Mouse (Mus musculus): Measurements from ENCODE around the gene Amacr. TPM values are rescaled to one million over a fixed set of nuclear protein-coding genes. Genes with fewer than 3 reads are reported as not detected.

The Amacr gene
- total RNA-seq, 2 experiments from 2014 or later, result 6.4 to 10.8 TPM

- intact Hi-C loops (cut with DNase I), result no loop called here
- no peak for DNase-seq (ENCODE audit: extremely low spot score in 1 of 2, low spot score in 2 of 2)
Measured at GRCm38 (mm10) chr15:11040067-11040466, 58.5 kb downstream of the Amacr start.

DNA sequence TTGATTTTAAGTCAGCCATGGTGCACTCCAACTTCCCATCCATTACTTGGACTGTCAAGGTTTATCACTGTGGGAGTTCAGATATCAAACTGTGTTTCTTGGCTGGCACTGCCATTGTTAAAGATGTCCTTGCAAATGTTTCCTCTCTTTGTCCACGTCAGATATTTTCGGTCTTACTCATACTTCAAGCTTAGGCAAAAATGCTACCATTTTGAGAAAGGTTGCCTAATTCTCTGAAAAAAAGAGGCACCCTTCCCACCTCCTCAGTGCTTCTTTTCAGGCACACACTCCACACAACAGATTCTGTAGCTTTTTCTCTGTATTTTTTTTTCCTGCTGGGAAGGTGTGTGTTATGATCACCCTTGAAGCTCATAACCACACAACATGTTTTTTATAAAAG, 59.7 kb downstream of the Amacr start:
- intact Hi-C loops (cut with DNase I), result no loop called here
- no peak for DNase-seq (ENCODE audit: extremely low spot score in 1 of 2, low spot score in 2 of 2)

- intact Hi-C loops (cut with DNase I), result no loop called here
- DNase-seq (ENCODE audit: extremely low spot score in 1 of 2, low spot score in 2 of 2), result no peak
Measured at GRCm38 (mm10) chr15:11042828-11043227, 61.3 kb downstream of the Amacr start.

Other genes with a start within 250 kb of the Amacr start
- under 1 TPM in 1 of 2 experiments, not detected in 1; 0.15 TPM for gene C1qtnf3, start 29.4 kb upstream of the Amacr start, total RNA-seq (2021)
- not detected for gene Slc45a2, start 19.0 kb downstream of the Amacr start, total RNA-seq (2021)
- 1 to 10 TPM; 2.8 to 4.1 TPM for gene Rxfp3, start 56.2 kb downstream of the Amacr start, total RNA-seq (2021)
- 1 to 10 TPM; 2.6 to 2.7 TPM for gene Adamts12, start 83.0 kb downstream of the Amacr start, total RNA-seq (2021)

Measured in left cerebral cortex, postnatal 10 days (tissue).